Mouse (Mus musculus) liver, embryonic 13.5 days (tissue): Measurements from ENCODE around the gene Zfhx3. TPM values are rescaled to one million over a fixed set of nuclear protein-coding genes. Genes with fewer than 3 reads are reported as not detected.

ENCODE experiments used
- ATAC-seq: fragments of 200-750 bp; cut with Nextera tagmentation; 2 replicates; pipeline ENCODE4 v1.8.0; 2017; ENCODE audit warnings: low read depth, mild to moderate bottlenecking, moderate number of reproducible peaks, moderate library complexity
- DNase-seq: peaks from one replicate; pipeline ENCODE4 v3.0.0; 2022
- H3K27ac ChIP-seq: fragments of 300-500 bp; sonication (generic); 2 replicates; pipeline ENCODE4 v1.5.1; 2015; ENCODE audit warnings: moderate library complexity, mild to moderate bottlenecking, inconsistent platforms
- H3K27me3 ChIP-seq: fragments of 300-500 bp; sonication (generic); 2 replicates; pipeline ENCODE4 v1.6.1; 2015; ENCODE audit warnings: mild to moderate bottlenecking, inconsistent platforms
- H3K36me3 ChIP-seq: fragments of 300-500 bp; sonication (generic); 2 replicates; pipeline ENCODE4 v1.6.1; 2015; ENCODE audit warnings: mild to moderate bottlenecking, inconsistent platforms
- H3K4me1 ChIP-seq: fragments of 300-500 bp; sonication (generic); replicated peaks from 2 replicates; pipeline ENCODE4 v1.6.1; 2015; ENCODE audit warnings: inconsistent platforms
- H3K4me2 ChIP-seq: fragments of 300-500 bp; sonication (generic); 2 replicates; pipeline ENCODE4 v1.6.1; 2015; ENCODE audit warnings: inconsistent platforms, mild to moderate bottlenecking, moderate library complexity
- H3K4me3 ChIP-seq: fragments of 300-500 bp; sonication (generic); replicated peaks from 2 replicates; pipeline ENCODE4 v1.5.1; 2015; ENCODE audit warnings: mild to moderate bottlenecking, inconsistent platforms
- H3K9ac ChIP-seq: fragments of 300-500 bp; sonication (generic); 2 replicates; pipeline ENCODE4 v1.6.1; 2015; ENCODE audit warnings: mild to moderate bottlenecking, inconsistent platforms
- H3K9me3 ChIP-seq: fragments of 300-500 bp; sonication (generic); replicated peaks from 2 replicates; pipeline ENCODE4 v1.6.1; 2016; ENCODE audit warnings: inconsistent platforms
- WGBS: fragments of 180-500 bp; shearing (Covaris S2); methylation state at CpG from one replicate; pipeline ENCODE4 v1.1.7; 2015; ENCODE audit not compliant: insufficient replicate concordance; 5-methylcytosine and 5-hydroxymethylcytosine counted together
- polyA plus RNA-seq: library from polyadenylated mRNA; unstranded; fragments of >200 nt; fragmentation: Nextera tagmentation; extraction: Ambion mirVana; gene quantifications from 2 replicates; pipeline ENCODE4 v1.2.1, GENCODE M21; 2015

Zfhx3 gene
- polyA plus RNA-seq, 1 experiment from 2014 or later, result 1.0 TPM

GRCm38 (mm10) chr8:108535121-108535876 lies 592.9 kb downstream of the Zfhx3 start:
- Histone ChIP-seq H3K36me3 (no peaks in the 10 kb centered on the region), H3K9me3 (no peaks in the 10 kb centered on the region), H3K4me2 (no peak overlapping the region), H3K9ac (no peak overlapping the region), H3K4me3 (no peak overlapping the region), H3K27ac (no peak overlapping the region), H3K4me1 (no peaks in the 10 kb centered on the region), H3K27me3 (no peaks in the 10 kb centered on the region)
- 72% methylated on average over 16 of the region's 16 CpGs for WGBS
- DNase-seq, result no peak
- no peak for ATAC-seq

GRCm38 (mm10) chr8:108536186-108536585 lies 593.7 kb downstream of the Zfhx3 start:
- Histone ChIP-seq H3K4me2 (no peak overlapping the region), H3K4me1 (no peaks in the 10 kb centered on the region), H3K27ac (no peak overlapping the region), H3K9me3 (no peaks in the 10 kb centered on the region), H3K27me3 (no peaks in the 10 kb centered on the region), H3K4me3 (no peak overlapping the region), H3K9ac (no peak overlapping the region), H3K36me3 (no peaks in the 10 kb centered on the region)
- WGBS, result 72% methylated on average over 7 of the region's 7 CpGs
- DNase-seq (no peak), ATAC-seq (no peak)

- H3K4me1 ChIP-seq, result no peaks in the 10 kb centered on the region
- no peak overlapping the region for H3K9ac ChIP-seq
- no peak overlapping the region for H3K4me2 ChIP-seq
- no peak overlapping the region for H3K27ac ChIP-seq
- no peaks in the 10 kb centered on the region for H3K27me3 ChIP-seq
- ATAC-seq (no peak), DNase-seq (no peak)
- WGBS, result 75% methylated on average over 15 of the region's 15 CpGs
- H3K9me3 ChIP-seq, result no peaks in the 10 kb centered on the region
- H3K36me3 ChIP-seq, result no peaks in the 10 kb centered on the region
- no peak overlapping the region for H3K4me3 ChIP-seq
Observed at GRCm38 (mm10) chr8:108536911-108537351, 594.5 kb downstream of the Zfhx3 start.

- Histone ChIP-seq H3K27me3 (no peaks in the 10 kb centered on the region), H3K27ac (no peak overlapping the region), H3K4me1 (no peaks in the 10 kb centered on the region), H3K9me3 (no peaks in the 10 kb centered on the region), H3K36me3 (no peaks in the 10 kb centered on the region), H3K4me2 (no peak overlapping the region), H3K9ac (no peak overlapping the region), H3K4me3 (no peak overlapping the region)
- DNase-seq (no peak), ATAC-seq (no peak)
- WGBS, result 77% methylated on average over 25 of the region's 25 CpGs
Observed at GRCm38 (mm10) chr8:108537686-108538551, 595.5 kb downstream of the Zfhx3 start.

GRCm38 (mm10) chr8:108538929-108539555 lies 596.6 kb downstream of the Zfhx3 start:
- DNase-seq, result no peak

GRCm38 (mm10) chr8:108552518-108552917 lies 610.1 kb downstream of the Zfhx3 start:
- Histone ChIP-seq H3K4me3 (no peak overlapping the region), H3K9ac (no peak overlapping the region), H3K36me3 (no peaks in the 10 kb centered on the region), H3K9me3 (no peaks in the 10 kb centered on the region), H3K27ac (no peak overlapping the region), H3K4me1 (no peaks in the 10 kb centered on the region), H3K27me3 (no peaks in the 10 kb centered on the region), H3K4me2 (no peak overlapping the region)
- DNase-seq (no peak), ATAC-seq (no peak)
- 78% methylated on average over 8 of the region's 8 CpGs for WGBS

More at GRCm38 (mm10) chr8:108538929-108539555, 596.6 kb downstream of the Zfhx3 start:
- Histone ChIP-seq H3K4me3 (no peak overlapping the region), H3K9ac (no peak overlapping the region), H3K4me1 (no peaks in the 10 kb centered on the region), H3K36me3 (no peaks in the 10 kb centered on the region), H3K27me3 (no peaks in the 10 kb centered on the region), H3K27ac (no peak overlapping the region), H3K4me2 (no peak overlapping the region), H3K9me3 (no peaks in the 10 kb centered on the region)
- 54% methylated on average over 8 of the region's 8 CpGs for WGBS
- ATAC-seq, result no peak

GRCm38 (mm10) chr8:108553808-108554577 lies 611.5 kb downstream of the Zfhx3 start:
- Histone ChIP-seq H3K4me1 (no peaks in the 10 kb centered on the region), H3K27ac (no peak overlapping the region), H3K27me3 (no peaks in the 10 kb centered on the region), H3K4me3 (no peak overlapping the region), H3K9ac (no peak overlapping the region), H3K36me3 (no peaks in the 10 kb centered on the region), H3K4me2 (no peak overlapping the region), H3K9me3 (no peaks in the 10 kb centered on the region)
- DNase-seq (no peak), ATAC-seq (no peak)
- WGBS, result 75% methylated on average over 11 of the region's 11 CpGs

GRCm38 (mm10) chr8:108554578-108555245 lies 612.3 kb downstream of the Zfhx3 start:
- no peak overlapping the region for H3K4me2 ChIP-seq
- ATAC-seq (no peak), DNase-seq (no peak)
- no peak overlapping the region for H3K27ac ChIP-seq
- H3K36me3 ChIP-seq, result no peaks in the 10 kb centered on the region
- no peaks in the 10 kb centered on the region for H3K4me1 ChIP-seq
- 77% methylated on average over 12 of the region's 12 CpGs for WGBS
- H3K9me3 ChIP-seq, result no peaks in the 10 kb centered on the region
- no peaks in the 10 kb centered on the region for H3K27me3 ChIP-seq
- no peak overlapping the region for H3K9ac ChIP-seq
- H3K4me3 ChIP-seq, result no peak overlapping the region

- DNase-seq (no peak), ATAC-seq (no peak)
- H3K36me3 ChIP-seq, result no peaks in the 10 kb centered on the region
- H3K4me1 ChIP-seq, result no peaks in the 10 kb centered on the region
- 70% methylated on average over 6 of the region's 6 CpGs for WGBS
- H3K27ac ChIP-seq, result no peak overlapping the region
- no peaks in the 10 kb centered on the region for H3K9me3 ChIP-seq
- H3K27me3 ChIP-seq, result no peaks in the 10 kb centered on the region
- H3K9ac ChIP-seq, result no peak overlapping the region
- no peak overlapping the region for H3K4me3 ChIP-seq
- H3K4me2 ChIP-seq, result no peak overlapping the region
Observed at GRCm38 (mm10) chr8:108563420-108563819, 621.0 kb downstream of the Zfhx3 start.

- ATAC-seq (no peak), DNase-seq (no peak)
- no peaks in the 10 kb centered on the region for H3K36me3 ChIP-seq
- H3K9me3 ChIP-seq, result no peaks in the 10 kb centered on the region
- H3K9ac ChIP-seq, result no peak overlapping the region
- no peak overlapping the region for H3K27ac ChIP-seq
- no peak overlapping the region for H3K4me2 ChIP-seq
- H3K4me3 ChIP-seq, result no peak overlapping the region
- 65% methylated on average over 7 of the region's 7 CpGs for WGBS
- H3K27me3 ChIP-seq, result no peaks in the 10 kb centered on the region
- no peaks in the 10 kb centered on the region for H3K4me1 ChIP-seq
Observed at GRCm38 (mm10) chr8:108563934-108564564, 621.6 kb downstream of the Zfhx3 start.
